Mouse (Mus musculus): ENCODE measurements around the gene Fabp2.

GRCm38 (mm10) chr3:122878705-122879315 lies 16.1 kb upstream of the Fabp2 start:
- TF ChIP-seq CTCF (IDR thresholded peaks at IDR 0.05; ENCODE audit: control insufficient read depth, insufficient read depth, insufficient read length) (no peak), MYOD1 (IDR thresholded peaks at IDR 0.05; ENCODE audit: control insufficient read depth, insufficient read length, low read depth) (no peak)

All from C2C12 (cell line).